Mouse (Mus musculus) limb, embryonic 15.5 days (tissue): Measurements from ENCODE around the gene Emg1. TPM values are rescaled to one million over a fixed set of nuclear protein-coding genes. Genes with fewer than 3 reads are reported as not detected.

Experiments used
- ATAC-seq: fragments of 200-750 bp; cut with Nextera tagmentation; 2 replicates; pipeline ENCODE4 v1.8.0; 2017; ENCODE audit warnings: low read depth, moderate TSS enrichment; ENCODE audit not compliant: insufficient number of reproducible peaks, low FRiP score, low TSS enrichment
- H3K27ac ChIP-seq: fragments of 300-500 bp; sonication (generic); 2 replicates; pipeline ENCODE4 v1.5.1; 2015; ENCODE audit warnings: moderate library complexity, mild to moderate bottlenecking, inconsistent platforms
- H3K27me3 ChIP-seq: fragments of 300-500 bp; sonication (generic); 2 replicates; pipeline ENCODE4 v1.6.1; 2015; ENCODE audit warnings: inconsistent platforms
- H3K36me3 ChIP-seq: fragments of 300-500 bp; sonication (generic); 2 replicates; pipeline ENCODE4 v1.6.1; 2015; ENCODE audit warnings: inconsistent platforms
- H3K4me1 ChIP-seq: fragments of 300-500 bp; sonication (generic); 2 replicates; pipeline ENCODE4 v1.6.1; 2015; ENCODE audit warnings: inconsistent platforms
- H3K4me2 ChIP-seq: fragments of 300-500 bp; sonication (generic); 2 replicates; pipeline ENCODE4 v1.6.1; 2015; ENCODE audit warnings: mild to moderate bottlenecking, inconsistent platforms
- H3K4me3 ChIP-seq: fragments of 300-500 bp; sonication (generic); 2 replicates; pipeline ENCODE4 v1.5.1; 2015; ENCODE audit warnings: mild to moderate bottlenecking, inconsistent platforms
- H3K9ac ChIP-seq: fragments of 300-500 bp; sonication (generic); 2 replicates; pipeline ENCODE4 v1.6.1; 2015; ENCODE audit warnings: inconsistent platforms
- H3K9me3 ChIP-seq: fragments of 300-500 bp; sonication (generic); 2 replicates; pipeline ENCODE4 v1.6.1; 2016; ENCODE audit warnings: inconsistent platforms
- WGBS: fragments of 180-500 bp; shearing (Covaris S2); methylation state at CpG from one replicate; pipeline ENCODE4 v1.1.7; 2015; 5-methylcytosine and 5-hydroxymethylcytosine counted together
- polyA plus RNA-seq: library from polyadenylated mRNA; unstranded; fragments of >200 nt; fragmentation: Nextera tagmentation; extraction: Ambion mirVana; gene quantifications from 2 replicates; pipeline ENCODE4 v1.2.1, GENCODE M21; 2015

Emg1 gene
- polyA plus RNA-seq, 1 experiment from 2014 or later: 164 TPM

- peaks cover 29% of the 10 kb centered on the region for H3K4me1 ChIP-seq
- no peak within 1 kb of the TSS; the same call in 1 of the 2 replicates for H3K4me3 ChIP-seq
- peak within 1 kb of the TSS; percentile 30 for H3K4me2 ChIP-seq
- no peak within 1 kb of the TSS for H3K9ac ChIP-seq
- WGBS: 26% methylated on average over 15 of the region's 15 CpGs
- H3K36me3 ChIP-seq: peaks cover 11% of the 10 kb centered on the region
- no peaks in the 10 kb centered on the region for H3K27me3 ChIP-seq
- H3K9me3 ChIP-seq: no peaks in the 10 kb centered on the region
- H3K27ac ChIP-seq: peak within 1 kb of the TSS; percentile 34; the same call in 1 of the 2 replicates
- ATAC-seq: no peak
These were observed 26.6 kb upstream of the Emg1 start, which contains the start of gene Ptpn6 for GRCm38 (mm10) chr6:124738511-124739023. Gene Ptpn6, minus strand, starts transcription at chr6:124738714.

- Histone ChIP-seq H3K36me3 (0 out of 2 replicates have a peak, but pooled peaks cover 3% of the 10 kb centered on the region), H3K27ac (no peak overlapping the region), H3K4me1 (peaks cover 32% of the 10 kb centered on the region), H3K27me3 (no peaks in the 10 kb centered on the region), H3K9me3 (no peaks in the 10 kb centered on the region), H3K4me3 (no peak overlapping the region), H3K9ac (no peak overlapping the region), H3K4me2 (no peak overlapping the region)
- WGBS: 91% methylated on average over 11 of the region's 11 CpGs
- no peak for ATAC-seq
These were observed 25.1 kb upstream of the Emg1 start for GRCm38 (mm10) chr6:124737040-124737439.

- Histone ChIP-seq H3K27me3 (no peaks in the 10 kb centered on the region), H3K36me3 (0 out of 2 replicates have a peak, but pooled peaks cover 3% of the 10 kb centered on the region), H3K4me2 (no peak overlapping the region), H3K9ac (no peak overlapping the region), H3K4me1 (peaks cover 17% of the 10 kb centered on the region), H3K27ac (no peak overlapping the region), H3K9me3 (no peaks in the 10 kb centered on the region), H3K4me3 (no peak overlapping the region)
- no peak for ATAC-seq
- 87% methylated on average over 3 of the region's 3 CpGs for WGBS
These were observed 22.4 kb upstream of the Emg1 start for GRCm38 (mm10) chr6:124734417-124734816.

- no peak overlapping the region for H3K9ac ChIP-seq
- no peak for ATAC-seq
- no peak overlapping the region for H3K4me2 ChIP-seq
- no peaks in the 10 kb centered on the region for H3K9me3 ChIP-seq
- no peak overlapping the region for H3K27ac ChIP-seq
- 50% methylated on average over 19 of the region's 19 CpGs for WGBS
- H3K4me3 ChIP-seq: peak overlapping the region; percentile 9; the same call in 1 of the 2 replicates
- H3K4me1 ChIP-seq: peaks cover 6% of the 10 kb centered on the region; the same call in 1 of the 2 replicates
- H3K36me3 ChIP-seq: no peaks in the 10 kb centered on the region
- no peaks in the 10 kb centered on the region for H3K27me3 ChIP-seq
These were observed 20.7 kb upstream of the Emg1 start for GRCm38 (mm10) chr6:124732476-124733370.

GRCm38 (mm10) chr6:124731038-124731437, 19.1 kb upstream of the Emg1 start:
- H3K27me3 ChIP-seq: no peaks in the 10 kb centered on the region
- no peaks in the 10 kb centered on the region for H3K36me3 ChIP-seq
- no peak overlapping the region for H3K4me3 ChIP-seq
- H3K27ac ChIP-seq: no peak overlapping the region
- H3K9ac ChIP-seq: no peak overlapping the region
- no peak overlapping the region for H3K4me2 ChIP-seq
- peaks cover 6% of the 10 kb centered on the region; the same call in 1 of the 2 replicates for H3K4me1 ChIP-seq
- no peaks in the 10 kb centered on the region for H3K9me3 ChIP-seq
- ATAC-seq: no peak
- WGBS: 85% methylated on average over 7 of the region's 7 CpGs

GRCm38 (mm10) chr6:124729850-124730705, 18.1 kb upstream of the Emg1 start:
- 78% methylated on average over 8 of the region's 8 CpGs for WGBS
- H3K9me3 ChIP-seq: no peaks in the 10 kb centered on the region
- no peak overlapping the region for H3K4me3 ChIP-seq
- no peaks in the 10 kb centered on the region for H3K36me3 ChIP-seq
- H3K27me3 ChIP-seq: no peaks in the 10 kb centered on the region
- H3K4me2 ChIP-seq: no peak overlapping the region
- H3K4me1 ChIP-seq: peaks cover 6% of the 10 kb centered on the region; the same call in 1 of the 2 replicates
- no peak for ATAC-seq
- H3K9ac ChIP-seq: no peak overlapping the region
- H3K27ac ChIP-seq: no peak overlapping the region

GRCm38 (mm10) chr6:124728621-124729020, 16.6 kb upstream of the Emg1 start:
- Histone ChIP-seq H3K27ac (no peak overlapping the region), H3K4me3 (no peak overlapping the region), H3K27me3 (no peaks in the 10 kb centered on the region), H3K36me3 (no peaks in the 10 kb centered on the region), H3K4me1 (peaks cover 6% of the 10 kb centered on the region; the same call in 1 of the 2 replicates), H3K4me2 (no peak overlapping the region), H3K9ac (no peak overlapping the region), H3K9me3 (no peaks in the 10 kb centered on the region)
- no peak for ATAC-seq
- 88% methylated on average over 10 of the region's 10 CpGs for WGBS

GRCm38 (mm10) chr6:124724472-124724871, 12.5 kb upstream of the Emg1 start:
- H3K4me2 ChIP-seq: no peak overlapping the region
- no peak overlapping the region for H3K27ac ChIP-seq
- no peaks in the 10 kb centered on the region for H3K9me3 ChIP-seq
- 83% methylated on average over 10 of the region's 10 CpGs for WGBS
- H3K4me1 ChIP-seq: no peaks in the 10 kb centered on the region
- ATAC-seq: no peak
- H3K4me3 ChIP-seq: no peak overlapping the region
- no peaks in the 10 kb centered on the region for H3K36me3 ChIP-seq
- H3K9ac ChIP-seq: no peak overlapping the region
- no peaks in the 10 kb centered on the region for H3K27me3 ChIP-seq

GRCm38 (mm10) chr6:124723541-124723940, 11.6 kb upstream of the Emg1 start:
- Histone ChIP-seq H3K36me3 (no peaks in the 10 kb centered on the region), H3K4me2 (no peak overlapping the region), H3K9me3 (no peaks in the 10 kb centered on the region), H3K27me3 (no peaks in the 10 kb centered on the region), H3K9ac (no peak overlapping the region), H3K4me3 (no peak overlapping the region), H3K27ac (no peak overlapping the region), H3K4me1 (no peaks in the 10 kb centered on the region)
- WGBS: 66% methylated on average over 8 of the region's 8 CpGs
- no peak for ATAC-seq

GRCm38 (mm10) chr6:124722876-124723473, 11.0 kb upstream of the Emg1 start:
- Histone ChIP-seq H3K9me3 (no peaks in the 10 kb centered on the region), H3K4me2 (no peak overlapping the region), H3K4me3 (no peak overlapping the region), H3K36me3 (no peaks in the 10 kb centered on the region), H3K27me3 (no peaks in the 10 kb centered on the region), H3K27ac (no peak overlapping the region), H3K4me1 (no peaks in the 10 kb centered on the region), H3K9ac (no peak overlapping the region)
- WGBS: 85% methylated on average over 6 of the region's 6 CpGs
- no peak for ATAC-seq

GRCm38 (mm10) chr6:124720904-124721303, 8.9 kb upstream of the Emg1 start:
- no peaks in the 10 kb centered on the region for H3K27me3 ChIP-seq
- no peak overlapping the region for H3K27ac ChIP-seq
- no peak overlapping the region for H3K4me3 ChIP-seq
- H3K9ac ChIP-seq: no peak overlapping the region
- no peaks in the 10 kb centered on the region for H3K9me3 ChIP-seq
- no peak overlapping the region for H3K4me2 ChIP-seq
- H3K36me3 ChIP-seq: peaks cover 20% of the 10 kb centered on the region
- peaks cover 5% of the 10 kb centered on the region; the same call in 1 of the 2 replicates for H3K4me1 ChIP-seq
- no peak for ATAC-seq
- WGBS: 76% methylated on average over 11 of the region's 11 CpGs
